Mouse (Mus musculus): ENCODE data around the gene Mosmo.

DNA sequence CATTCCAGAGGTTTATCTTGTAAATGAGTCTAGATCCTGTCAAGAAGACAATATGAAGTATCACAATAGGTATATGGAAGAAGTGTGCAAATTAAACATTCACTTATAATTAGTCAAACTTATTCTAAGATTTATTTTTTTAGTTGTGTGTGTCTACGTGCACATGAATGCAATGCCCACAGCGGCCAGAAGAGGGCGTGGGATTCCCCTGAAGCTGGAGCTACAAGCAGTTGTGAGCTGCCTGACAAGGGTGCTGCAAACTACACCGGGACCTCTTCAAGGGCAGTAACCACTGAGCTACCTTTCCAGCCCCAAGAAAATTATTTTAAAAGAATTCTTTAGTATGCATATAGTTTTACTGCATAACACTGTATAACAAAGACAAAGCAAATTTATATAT is 13.2 kb downstream of the Mosmo start:
- TF ChIP-seq EP300 (IDR thresholded peaks at IDR 0.05; ENCODE audit: low read depth), result no peak
- TF ChIP-seq CTCF (IDR thresholded peaks at IDR 0.05; ENCODE audit: low read depth), result peak; percentile 28

All from heart, postnatal 0 days (tissue).